Mouse (Mus musculus) hindbrain, embryonic 13.5 days (tissue): ENCODE measurements around the gene Lonp2. TPM values are rescaled to one million over a fixed set of nuclear protein-coding genes. Genes with fewer than 3 reads are reported as not detected.

Experiments
- ATAC-seq: fragments of 200-750 bp; cut with Nextera tagmentation; 2 replicates; pipeline ENCODE4 v1.8.0; 2017; ENCODE audit warnings: moderate TSS enrichment; ENCODE audit not compliant: low FRiP score
- H3K27ac ChIP-seq: fragments of 300-500 bp; sonication (generic); 2 replicates; pipeline ENCODE4 v1.5.1; 2015; ENCODE audit warnings: inconsistent platforms, mild to moderate bottlenecking, moderate library complexity
- H3K27me3 ChIP-seq: fragments of 300-500 bp; sonication (generic); 2 replicates; pipeline ENCODE4 v1.6.1; 2015; ENCODE audit warnings: mild to moderate bottlenecking, inconsistent platforms
- H3K36me3 ChIP-seq: fragments of 300-500 bp; sonication (generic); 2 replicates; pipeline ENCODE4 v1.6.1; 2015; ENCODE audit warnings: mild to moderate bottlenecking, inconsistent platforms
- H3K4me1 ChIP-seq: fragments of 300-500 bp; sonication (generic); replicated peaks from 2 replicates; pipeline ENCODE4 v1.6.1; 2015; ENCODE audit warnings: inconsistent platforms
- H3K4me2 ChIP-seq: fragments of 300-500 bp; sonication (generic); 2 replicates; pipeline ENCODE4 v1.6.1; 2015; ENCODE audit warnings: inconsistent platforms, mild to moderate bottlenecking, moderate library complexity
- H3K4me3 ChIP-seq: fragments of 300-500 bp; sonication (generic); 2 replicates; pipeline ENCODE4 v1.5.1; 2015; ENCODE audit warnings: mild to moderate bottlenecking, inconsistent platforms
- H3K9ac ChIP-seq: fragments of 300-500 bp; sonication (generic); 2 replicates; pipeline ENCODE4 v1.6.1; 2015; ENCODE audit warnings: mild to moderate bottlenecking, inconsistent platforms
- H3K9me3 ChIP-seq: fragments of 300-500 bp; sonication (generic); 2 replicates; pipeline ENCODE4 v1.6.1; 2016; ENCODE audit warnings: inconsistent platforms
- WGBS: fragments of 180-500 bp; shearing (Covaris S2); methylation state at CpG from one replicate; pipeline ENCODE4 v1.1.7; 2015; 5-methylcytosine and 5-hydroxymethylcytosine counted together
- polyA plus RNA-seq: library from polyadenylated mRNA; unstranded; fragments of >200 nt; fragmentation: Nextera tagmentation; extraction: Ambion mirVana; gene quantifications from 2 replicates; pipeline ENCODE4 v1.2.1, GENCODE M21; 2015

Gene Lonp2
- polyA plus RNA-seq, 1 experiment from 2014 or later = 92.4 TPM

- no peaks in the 10 kb centered on the region for H3K36me3 ChIP-seq
- H3K4me1 ChIP-seq = no peaks in the 10 kb centered on the region
- H3K4me3 ChIP-seq = no peak overlapping the region
- H3K27ac ChIP-seq = no peak overlapping the region
- no peak overlapping the region for H3K9ac ChIP-seq
- no peaks in the 10 kb centered on the region for H3K27me3 ChIP-seq
- ATAC-seq = no peak
- no peaks in the 10 kb centered on the region for H3K9me3 ChIP-seq
- WGBS = 85% methylated on average over 3 of the region's 3 CpGs
- H3K4me2 ChIP-seq = no peak overlapping the region
These were observed 29.6 kb upstream of the Lonp2 start for GRCm38 (mm10) chr8:86594159-86594796.

GRCm38 (mm10) chr8:86595671-86596070, 28.2 kb upstream of the Lonp2 start:
- no peaks in the 10 kb centered on the region for H3K27me3 ChIP-seq
- 91% methylated on average over 5 of the region's 5 CpGs for WGBS
- H3K9ac ChIP-seq = no peak overlapping the region
- H3K27ac ChIP-seq = no peak overlapping the region
- ATAC-seq = no peak
- no peaks in the 10 kb centered on the region for H3K4me1 ChIP-seq
- H3K4me3 ChIP-seq = no peak overlapping the region
- H3K4me2 ChIP-seq = no peak overlapping the region
- no peaks in the 10 kb centered on the region for H3K9me3 ChIP-seq
- H3K36me3 ChIP-seq = no peaks in the 10 kb centered on the region

DNA sequence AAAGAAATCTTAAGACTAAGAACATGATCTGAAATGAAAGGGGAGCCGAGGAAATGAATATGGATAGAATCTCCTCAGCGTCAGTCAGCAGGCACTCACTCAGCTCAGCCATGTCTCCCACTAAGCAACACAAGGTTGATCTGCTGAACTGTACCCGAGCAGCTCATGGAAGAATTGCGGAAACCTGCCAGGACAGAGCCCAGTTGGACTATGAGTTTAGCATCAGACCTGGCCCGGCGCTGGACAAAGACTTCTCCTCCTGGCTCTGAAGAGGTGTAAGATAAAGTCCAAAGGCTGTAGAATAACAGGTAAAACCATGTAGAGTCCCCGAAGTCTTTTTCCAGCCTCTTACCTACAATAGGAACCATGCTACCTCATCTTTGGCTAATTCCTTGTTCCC, 26.2 kb upstream of the Lonp2 start:
- Histone ChIP-seq H3K4me2 (no peak overlapping the region), H3K9ac (no peak overlapping the region), H3K9me3 (no peaks in the 10 kb centered on the region), H3K27ac (no peak overlapping the region), H3K36me3 (no peaks in the 10 kb centered on the region), H3K4me1 (no peaks in the 10 kb centered on the region), H3K4me3 (no peak overlapping the region), H3K27me3 (no peaks in the 10 kb centered on the region)
- 92% methylated on average over 7 of the region's 7 CpGs for WGBS
- ATAC-seq = no peak

DNA sequence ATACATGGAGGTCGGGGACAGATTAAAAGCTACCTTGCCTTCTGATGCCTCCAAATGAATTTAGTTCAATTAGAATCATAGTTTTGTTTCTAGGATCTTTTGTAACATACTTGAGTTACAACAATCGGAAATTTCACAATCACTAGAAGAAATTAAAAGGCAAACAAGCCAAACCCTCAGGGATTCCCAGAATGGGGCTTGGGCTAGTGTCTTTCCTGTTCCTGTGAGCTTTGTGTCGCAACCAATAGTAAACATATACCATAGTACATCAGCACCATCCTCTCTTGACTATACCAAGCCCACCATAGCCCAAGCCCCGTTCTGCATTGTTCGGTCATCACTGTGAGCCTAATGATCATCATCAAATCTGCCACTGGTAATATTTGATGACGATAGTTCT, 24.5 kb upstream of the Lonp2 start:
- H3K27me3 ChIP-seq = no peaks in the 10 kb centered on the region
- H3K27ac ChIP-seq = no peak overlapping the region
- H3K36me3 ChIP-seq = no peaks in the 10 kb centered on the region
- H3K9me3 ChIP-seq = no peaks in the 10 kb centered on the region
- H3K4me2 ChIP-seq = no peak overlapping the region
- WGBS = 92% methylated on average over 6 of the region's 6 CpGs
- H3K4me1 ChIP-seq = no peaks in the 10 kb centered on the region
- H3K4me3 ChIP-seq = no peak overlapping the region
- no peak for ATAC-seq
- no peak overlapping the region for H3K9ac ChIP-seq

GRCm38 (mm10) chr8:86600311-86600710, 23.5 kb upstream of the Lonp2 start:
- H3K9me3 ChIP-seq = no peaks in the 10 kb centered on the region
- no peaks in the 10 kb centered on the region for H3K36me3 ChIP-seq
- H3K27ac ChIP-seq = no peak overlapping the region
- no peak overlapping the region for H3K4me2 ChIP-seq
- no peak overlapping the region for H3K4me3 ChIP-seq
- no peak overlapping the region for H3K9ac ChIP-seq
- H3K27me3 ChIP-seq = no peaks in the 10 kb centered on the region
- H3K4me1 ChIP-seq = no peaks in the 10 kb centered on the region
- 86% methylated on average over 3 of the region's 3 CpGs for WGBS
- no peak for ATAC-seq

DNA sequence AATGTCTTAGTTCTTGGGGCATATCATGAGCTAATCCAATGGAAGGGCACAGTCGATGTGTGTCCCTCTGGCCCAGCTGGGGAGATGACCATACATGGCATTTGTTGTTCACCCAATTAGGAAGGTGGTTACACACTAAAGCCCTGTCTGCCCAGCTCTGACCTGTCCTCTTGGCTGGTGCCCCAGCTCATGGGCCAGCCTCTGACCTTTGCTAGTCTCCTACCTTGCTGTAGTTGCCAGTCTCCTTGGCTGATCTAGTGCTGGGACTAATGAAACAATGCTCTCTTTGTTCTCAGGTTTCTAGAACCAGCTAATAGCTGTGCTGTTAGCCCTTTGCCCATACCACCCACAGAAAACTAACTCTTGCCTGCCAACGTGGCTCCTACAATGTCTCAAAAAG, 20.7 kb upstream of the Lonp2 start:
- Histone ChIP-seq H3K9ac (no peak overlapping the region), H3K4me3 (no peak overlapping the region), H3K4me2 (no peak overlapping the region), H3K9me3 (no peaks in the 10 kb centered on the region), H3K27me3 (no peaks in the 10 kb centered on the region), H3K27ac (no peak overlapping the region), H3K36me3 (no peaks in the 10 kb centered on the region), H3K4me1 (no peaks in the 10 kb centered on the region)
- WGBS = 71% methylated on average over 2 of the region's 2 CpGs
- ATAC-seq = no peak

- Histone ChIP-seq H3K36me3 (no peaks in the 10 kb centered on the region), H3K4me3 (no peak overlapping the region), H3K4me1 (no peaks in the 10 kb centered on the region), H3K4me2 (no peak overlapping the region), H3K27ac (no peak overlapping the region), H3K9ac (no peak overlapping the region), H3K9me3 (no peaks in the 10 kb centered on the region), H3K27me3 (no peaks in the 10 kb centered on the region)
- ATAC-seq = no peak
- WGBS = 89% methylated on average over 3 of the region's 3 CpGs
These were observed 19.2 kb upstream of the Lonp2 start for GRCm38 (mm10) chr8:86604676-86605075.

GRCm38 (mm10) chr8:86613798-86614197, 10.0 kb upstream of the Lonp2 start:
- no peaks in the 10 kb centered on the region for H3K36me3 ChIP-seq
- no peaks in the 10 kb centered on the region for H3K4me1 ChIP-seq
- H3K27me3 ChIP-seq = no peaks in the 10 kb centered on the region
- no peak overlapping the region for H3K27ac ChIP-seq
- 81% methylated on average over 2 of the region's 2 CpGs for WGBS
- no peak overlapping the region for H3K4me3 ChIP-seq
- H3K9ac ChIP-seq = no peak overlapping the region
- H3K4me2 ChIP-seq = no peak overlapping the region
- no peaks in the 10 kb centered on the region for H3K9me3 ChIP-seq
- no peak for ATAC-seq

DNA sequence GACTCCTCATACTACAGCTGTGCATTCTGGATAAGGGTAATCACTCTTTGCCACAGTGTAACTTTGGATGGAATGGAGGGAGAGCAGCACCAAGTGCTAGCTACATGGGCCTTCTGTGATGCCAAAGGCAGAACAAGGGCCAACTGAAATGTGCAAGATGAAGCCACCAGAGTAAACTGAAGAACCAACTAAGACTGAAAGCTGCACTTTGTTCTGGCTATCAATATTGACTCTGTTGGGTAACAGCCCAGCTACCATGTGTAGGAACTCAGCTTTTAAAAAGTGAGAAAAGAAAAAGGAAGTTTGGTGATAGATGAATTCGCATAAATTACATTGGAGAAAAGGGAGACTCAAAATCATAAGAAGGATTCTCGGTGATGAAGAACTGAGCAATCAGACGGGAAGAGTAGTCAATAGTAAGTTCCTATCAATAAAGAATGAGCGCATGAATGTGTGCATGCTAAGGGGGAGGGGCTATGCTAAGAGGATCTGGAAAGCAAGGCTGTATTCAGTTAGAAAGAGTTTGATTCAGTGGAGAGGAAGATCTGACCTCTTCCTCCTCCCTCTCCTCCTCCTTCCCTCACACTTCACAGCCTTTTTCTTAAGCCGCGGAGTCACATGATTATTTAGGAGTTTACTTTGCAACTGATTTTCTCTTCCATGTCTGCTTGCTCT, 8.6 kb upstream of the Lonp2 start:
- Histone ChIP-seq H3K4me2 (no peak overlapping the region), H3K27ac (no peak overlapping the region), H3K9me3 (no peaks in the 10 kb centered on the region), H3K27me3 (no peaks in the 10 kb centered on the region), H3K4me3 (no peak overlapping the region), H3K4me1 (no peaks in the 10 kb centered on the region), H3K9ac (no peak overlapping the region), H3K36me3 (no peaks in the 10 kb centered on the region)
- ATAC-seq = no peak
- 88% methylated on average over 6 of the region's 6 CpGs for WGBS

- Histone ChIP-seq H3K36me3 (no peaks in the 10 kb centered on the region), H3K9me3 (no peaks in the 10 kb centered on the region), H3K4me1 (no peaks in the 10 kb centered on the region), H3K4me2 (no peak overlapping the region), H3K4me3 (no peak overlapping the region), H3K9ac (no peak overlapping the region), H3K27me3 (no peaks in the 10 kb centered on the region), H3K27ac (no peak overlapping the region)
- WGBS = 79% methylated on average over 7 of the region's 7 CpGs
- ATAC-seq = no peak
These were observed 6.0 kb upstream of the Lonp2 start for GRCm38 (mm10) chr8:86617759-86618387.

DNA sequence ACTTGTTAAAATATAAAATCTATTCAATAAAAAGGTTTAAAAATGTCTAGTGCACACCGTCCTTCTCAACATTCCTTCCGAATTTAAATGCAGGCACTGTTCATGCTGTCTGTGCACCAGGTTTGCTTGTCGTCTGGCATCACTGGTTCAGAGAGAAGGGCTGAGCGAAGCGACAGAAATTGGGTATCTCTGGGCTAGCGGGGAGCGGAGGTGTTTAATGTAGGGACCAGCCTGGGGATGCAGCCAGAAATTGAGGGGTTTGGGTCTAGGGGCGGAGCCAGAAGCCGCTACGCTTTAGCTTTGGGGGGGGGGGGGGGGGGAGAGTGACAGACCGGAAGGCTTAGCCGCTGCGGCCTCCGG, 312 bp upstream of the Lonp2 start:
- 2% methylated on average over 14 of the region's 14 CpGs for WGBS
- ATAC-seq = no peak
- no peaks in the 10 kb centered on the region for H3K27me3 ChIP-seq
- peaks cover 22% of the 10 kb centered on the region for H3K4me1 ChIP-seq
- H3K4me2 ChIP-seq = peak overlapping the region; percentile 92
- no peaks in the 10 kb centered on the region for H3K36me3 ChIP-seq
- H3K9me3 ChIP-seq = no peaks in the 10 kb centered on the region
- peak overlapping the region; percentile 92 for H3K27ac ChIP-seq
- H3K4me3 ChIP-seq = peak overlapping the region; percentile 94
- peak overlapping the region; percentile 86 for H3K9ac ChIP-seq

GRCm38 (mm10) chr8:86624915-86625314, 1.1 kb downstream of the Lonp2 start:
- 53% methylated on average over 7 of the region's 7 CpGs for WGBS
- ATAC-seq = no peak
- Histone ChIP-seq H3K9me3 (no peaks in the 10 kb centered on the region), H3K27me3 (no peaks in the 10 kb centered on the region), H3K4me1 (peaks cover 22% of the 10 kb centered on the region), H3K9ac (peak overlapping the region; percentile 86), H3K4me3 (peak overlapping the region; percentile 94), H3K27ac (no peak overlapping the region), H3K36me3 (no peaks in the 10 kb centered on the region), H3K4me2 (peak overlapping the region; percentile 92)

GRCm38 (mm10) chr8:86630212-86630611, 6.4 kb downstream of the Lonp2 start:
- H3K27me3 ChIP-seq = no peaks in the 10 kb centered on the region
- no peak overlapping the region for H3K4me2 ChIP-seq
- 92% methylated on average over 5 of the region's 5 CpGs for WGBS
- H3K27ac ChIP-seq = no peak overlapping the region
- H3K4me1 ChIP-seq = peaks cover 13% of the 10 kb centered on the region
- peaks cover 28% of the 10 kb centered on the region for H3K36me3 ChIP-seq
- ATAC-seq = no peak
- H3K4me3 ChIP-seq = no peak overlapping the region
- no peak overlapping the region for H3K9ac ChIP-seq
- no peaks in the 10 kb centered on the region for H3K9me3 ChIP-seq
